In the genomic region with DNA sequence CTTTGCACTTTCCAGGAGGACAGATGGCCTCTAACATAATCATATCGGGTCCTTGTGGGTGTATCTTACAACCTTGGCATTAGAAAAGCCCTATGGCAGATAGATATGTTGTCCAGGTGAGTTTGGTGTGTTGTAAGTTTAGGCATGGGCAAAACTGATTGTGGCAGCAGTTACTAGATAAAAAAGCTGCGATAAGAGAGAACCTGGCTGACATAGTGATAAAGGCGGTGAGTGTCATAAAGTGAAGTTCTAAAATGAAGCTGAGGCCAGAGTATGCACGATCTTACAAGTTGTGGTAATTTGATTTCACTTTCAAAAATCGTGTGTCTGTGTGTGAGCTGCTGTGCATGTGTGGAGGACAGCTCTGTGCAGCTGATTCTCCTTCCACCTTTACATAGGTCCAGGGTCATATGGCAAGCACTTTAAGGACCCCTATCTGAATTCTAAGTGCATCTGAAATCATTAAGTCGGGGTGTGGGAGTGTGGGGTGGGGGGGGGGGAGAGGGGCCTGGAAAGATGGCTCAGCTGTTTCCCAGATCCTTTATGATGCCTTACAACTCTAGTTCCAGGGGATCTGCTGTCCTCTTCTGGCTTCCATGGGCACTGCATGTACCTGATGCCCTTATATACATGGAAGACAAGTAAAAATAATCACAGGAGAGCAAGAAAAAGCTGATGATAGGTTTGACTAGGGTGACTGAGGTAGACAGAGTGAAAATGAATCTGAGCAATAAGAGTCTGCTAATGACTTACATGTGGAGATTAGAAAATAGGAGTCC, we compare ENCODE assay signal across 9 mouse cellular contexts. TPM values are rescaled to one million over a fixed set of nuclear protein-coding genes. Genes with fewer than 3 reads are reported as not detected.
DNase-seq lines count a peak whose midpoint lies in the region; ATAC-seq lines count a peak whose summit lies in the region.
"Had no signal": no experiment of that assay in that cellular context is flagged by ENCODE, and none has a peak within 500 bp of the region (broad histone marks: within the 10 kb centered on the region; RNA-seq: fewer than 3 reads in every experiment).

No protein-coding gene starts in this region.

- intact Hi-C loops in heart, postnatal 10 days (cut with DNase I): loop anchor here (1.0 kb wide), 1 partner anchor 40 kb away; no protein-coding TSS in a partner anchor

- 73% methylated on average over 6 of the region's 6 CpGs for whole genome bisulfite sequencing in forebrain, embryonic 14.5 days
- WGBS in forebrain, embryonic 10.5 days: 75% methylated on average over 6 of the region's 6 CpGs

- H3K4me2 ChIP-seq in forebrain, embryonic 14.5 days (ENCODE audit: low read length): no peak overlapping the region
- H3K4me2 ChIP-seq: hindbrain, embryonic 15.5 days had no signal

- no peaks in the 10 kb centered on the region for H3K27me3 ChIP-seq in forebrain, embryonic 14.5 days (replicated peaks; ENCODE audit: control insufficient read depth, insufficient read depth, low read length)
- H3K27me3 ChIP-seq in forebrain, embryonic 10.5 days (ENCODE audit: poor library complexity, severe bottlenecking): no peaks in the 10 kb centered on the region
- H3K27me3 ChIP-seq: hindbrain, embryonic 15.5 days had no signal

- DNase-seq in forebrain, embryonic 14.5 days (ENCODE audit: low spot score): peak; percentile 51
- no peak for DNase-seq in forebrain, embryonic 10.5 days (ENCODE audit: extremely low spot score, low spot score)
- DNase-seq in urinary bladder, postnatal 14 days (ENCODE audit: low spot score): peak; percentile 58
- DNase-seq in urinary bladder, postnatal 10 days (ENCODE audit: low spot score): no peak
- DNase-seq in heart, postnatal 10 days: peak; percentile 64 to 68
- peak; percentile 46 to 55 for DNase-seq in layer of hippocampus, postnatal 10 days (ENCODE audit: low spot score in 2 of 2)
- peak; percentile 66 for DNase-seq in retina, embryonic 14.5 days (ENCODE audit: low spot score)
- DNase-seq in gastrocnemius, adult 18-20 months (ENCODE audit: low spot score): no peak

- H3K4me1 ChIP-seq in forebrain, embryonic 14.5 days (ENCODE audit: control insufficient read depth, insufficient read depth, low read length): no peaks in the 10 kb centered on the region
- H3K4me1 ChIP-seq in forebrain, embryonic 10.5 days: no peaks in the 10 kb centered on the region
- H3K4me1 ChIP-seq: hindbrain, embryonic 15.5 days had no signal

- H3K4me3 ChIP-seq in forebrain, embryonic 14.5 days (ENCODE audit: low read depth, low read length): no peak overlapping the region
- H3K4me3 ChIP-seq in forebrain, embryonic 10.5 days: no peak overlapping the region
- H3K4me3 ChIP-seq: hindbrain, embryonic 15.5 days had no signal

- H3K9me3 ChIP-seq in forebrain, embryonic 14.5 days (replicated peaks; ENCODE audit: control insufficient read depth, low read length): no peaks in the 10 kb centered on the region
- H3K9me3 ChIP-seq in forebrain, embryonic 10.5 days: no peaks in the 10 kb centered on the region
- H3K9me3 ChIP-seq: hindbrain, embryonic 15.5 days had no signal

- no peaks in the 10 kb centered on the region for H3K36me3 ChIP-seq in forebrain, embryonic 14.5 days (ENCODE audit: control insufficient read depth, insufficient read depth, low read length)
- H3K36me3 ChIP-seq in forebrain, embryonic 10.5 days (replicated peaks): no peaks in the 10 kb centered on the region
- H3K36me3 ChIP-seq: hindbrain, embryonic 15.5 days had no signal

- peak; percentile 44; the same call in 1 of the 2 replicates for ATAC-seq in forebrain, embryonic 14.5 days

- no peak overlapping the region for H3K27ac ChIP-seq in forebrain, embryonic 14.5 days (ENCODE audit: low read depth, low read length)
- H3K27ac ChIP-seq in forebrain, embryonic 10.5 days: no peak overlapping the region
- H3K27ac ChIP-seq: hindbrain, embryonic 15.5 days had no signal

- no peak overlapping the region for H3K9ac ChIP-seq in forebrain, embryonic 14.5 days (ENCODE audit: low read length)
- H3K9ac ChIP-seq: hindbrain, embryonic 15.5 days had no signal

RNA-seq across cellular contexts. Expression of gene Nudt9, which starts 6.8 kb away (rescaled TPM):
- polyA plus RNA-seq in forebrain, embryonic 14.5 days (2014; fragmentation: Nextera tagmentation; extraction: Ambion mirVana): 55.9 and 56.8 TPM in 2 replicates
- polyA plus RNA-seq in forebrain, embryonic 10.5 days (2016; fragmentation: Nextera tagmentation; extraction: Ambion mirVana): 67.9 TPM in 2 replicates
- 10 to 100 TPM; 45.8 to 46.6 TPM for total RNA-seq in heart, postnatal 10 days (2021)
- 10 to 100 TPM; 68.2 to 69.0 TPM for total RNA-seq in layer of hippocampus, postnatal 10 days (2021)
- 10 to 100 TPM; 66.3 to 68.5 TPM for total RNA-seq in gastrocnemius, adult 18-20 months (2021)

RNA-seq across cellular contexts. Expression of gene Hsd17b11, which starts 17.6 kb away (rescaled TPM):
- 1.6 and 2.0 TPM in 2 replicates for polyA plus RNA-seq in forebrain, embryonic 14.5 days (2014; fragmentation: Nextera tagmentation; extraction: Ambion mirVana)
- polyA plus RNA-seq in forebrain, embryonic 10.5 days (2016; fragmentation: Nextera tagmentation; extraction: Ambion mirVana): 1.6 and 2.0 TPM in 2 replicates
- 10 to 100 TPM; 29.4 to 31.6 TPM for total RNA-seq in heart, postnatal 10 days (2021)
- 10 to 100 TPM; 33.5 to 34.2 TPM for total RNA-seq in layer of hippocampus, postnatal 10 days (2021)
- total RNA-seq in gastrocnemius, adult 18-20 months (2021): 1 to 10 TPM; 7.5 to 9.4 TPM

RNA-seq across cellular contexts. Expression of gene Gm17660, which starts 38.1 kb away (rescaled TPM):
- 0.44 TPM in 1 of 2 replicates, not detected in the other for polyA plus RNA-seq in forebrain, embryonic 14.5 days (2014; fragmentation: Nextera tagmentation; extraction: Ambion mirVana)
- polyA plus RNA-seq in forebrain, embryonic 10.5 days (2016; fragmentation: Nextera tagmentation; extraction: Ambion mirVana): 0.31 TPM in 1 of 2 replicates, not detected in the other
- total RNA-seq in heart, postnatal 10 days (2021): not detected
- not detected for total RNA-seq in layer of hippocampus, postnatal 10 days (2021)
- total RNA-seq in gastrocnemius, adult 18-20 months (2021): not detected
- polyA plus RNA-seq: hindbrain, embryonic 15.5 days had no signal

Comparison
In these comparisons a context has a peak if more than half of its experiments do, and no peak if none do; other contexts are left out.
1. DNase-seq: peak in forebrain, embryonic 14.5 days (single experiment), urinary bladder, postnatal 14 days (single experiment), heart, postnatal 10 days (2 of 2), layer of hippocampus, postnatal 10 days (2 of 2) and retina, embryonic 14.5 days (single experiment); none in forebrain, embryonic 10.5 days (single experiment), urinary bladder, postnatal 10 days (single experiment) and gastrocnemius, adult 18-20 months (single experiment).